Mouse (Mus musculus) embryo, embryonic 11 days (tissue): Measurements from ENCODE around the gene Inmt.
A peak's percentile ranks its signal among the peaks of the same experiment; 100 is the strongest.
"Not testable (repeated sequence)": the region's sequence is repeated elsewhere in the genome, so short reads cannot be mapped to it uniquely, and the experiment has no call there.

Experiments
- DNase-seq: peaks from one replicate; pipeline ENCODE4 v3.0.0-alpha.2; 2015

The Inmt gene

GRCm38 (mm10) chr6:55174741-55175181 lies at the start of gene Inmt:
Gene Inmt, minus strand, starts transcription at chr6:55175043.
- no peak for DNase-seq

- DNase-seq: no peak
Observed at GRCm38 (mm10) chr6:55223986-55224385, 49.1 kb upstream of the Inmt start.

GRCm38 (mm10) chr6:55218232-55218631 lies 43.4 kb upstream of the Inmt start:
- no peak for DNase-seq

- no peak for DNase-seq
Observed at GRCm38 (mm10) chr6:55214541-55214940, 39.7 kb upstream of the Inmt start.

- peak; percentile 38 for DNase-seq
Observed at GRCm38 (mm10) chr6:55210423-55211365, 35.9 kb upstream of the Inmt start.

GRCm38 (mm10) chr6:55207786-55208185 lies 32.9 kb upstream of the Inmt start:
- DNase-seq: peak; percentile 21

GRCm38 (mm10) chr6:55203931-55204330 lies 29.1 kb upstream of the Inmt start:
- DNase-seq: peak; percentile 37

- peak; percentile 97 for DNase-seq
Observed at GRCm38 (mm10) chr6:55202913-55203910, 28.4 kb upstream of the Inmt start, which contains the start of gene Mindy4. Gene Mindy4, plus strand, starts transcription at chr6:55203383.

GRCm38 (mm10) chr6:55199047-55199446 lies 24.2 kb upstream of the Inmt start:
- DNase-seq: no peak

- no peak for DNase-seq
Observed at GRCm38 (mm10) chr6:55193171-55193570, 18.3 kb upstream of the Inmt start.

- DNase-seq: no peak
Observed at GRCm38 (mm10) chr6:55191537-55191936, 16.7 kb upstream of the Inmt start.

- no peak for DNase-seq
Observed at GRCm38 (mm10) chr6:55189406-55189805, 14.6 kb upstream of the Inmt start.

GRCm38 (mm10) chr6:55187827-55188226 lies 13.0 kb upstream of the Inmt start:
- not testable (repeated sequence) for DNase-seq

- DNase-seq: no peak
Observed at GRCm38 (mm10) chr6:55182655-55183430, 8.0 kb upstream of the Inmt start.

- no peak for DNase-seq
Observed at GRCm38 (mm10) chr6:55179560-55179959, 4.7 kb upstream of the Inmt start.

- peak; percentile 46 for DNase-seq
Observed at GRCm38 (mm10) chr6:55177060-55177732, 2.4 kb upstream of the Inmt start.

- DNase-seq: no peak
Observed at GRCm38 (mm10) chr6:55175892-55176291, 1.0 kb upstream of the Inmt start.

- DNase-seq: no peak
Observed at GRCm38 (mm10) chr6:55175456-55175855, 613 bp upstream of the Inmt start.

- DNase-seq: peak; percentile 52
Observed at GRCm38 (mm10) chr6:55173941-55174349, 898 bp downstream of the Inmt start.

GRCm38 (mm10) chr6:55173171-55173570 lies 1.7 kb downstream of the Inmt start:
- DNase-seq: peak; percentile 3

GRCm38 (mm10) chr6:55171638-55172037 lies 3.2 kb downstream of the Inmt start:
- DNase-seq: no peak

GRCm38 (mm10) chr6:55169818-55170217 lies 5.0 kb downstream of the Inmt start:
- no peak for DNase-seq
